Mouse (Mus musculus) layer of hippocampus, postnatal 36 days (tissue): ENCODE measurements at regions not wholly inside any gene's neighbourhood (a gene's known extent, or its start where the extent isn't known, plus 50 kb on each side); places are given as distances from the start of the nearest gene placed in this dataset.
A peak's percentile ranks its signal among the peaks of the same experiment; 100 is the strongest.

Source experiments
- DNase-seq, 2 experiments: peaks; one replicate each; pipeline ENCODE4 v3.0.0; 2022

DNA sequence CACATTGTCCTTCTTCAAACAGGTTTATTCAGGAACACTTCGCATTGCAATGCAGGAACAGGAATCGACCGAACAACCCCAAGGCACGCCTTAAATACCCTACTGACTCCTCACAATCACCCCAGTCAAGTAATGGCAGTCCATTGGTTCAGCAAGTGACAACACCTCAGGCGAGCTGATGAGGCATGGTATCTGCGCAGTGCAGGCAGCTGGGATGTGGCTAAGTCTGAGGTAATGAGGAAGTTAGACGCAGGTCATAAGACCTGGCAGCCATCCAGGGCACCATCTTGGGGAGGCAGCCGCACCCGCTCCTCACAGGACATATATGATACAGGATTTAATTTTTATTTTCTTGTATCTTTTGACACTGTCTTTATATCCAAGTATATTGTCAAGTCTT lies 1251.6 kb downstream of the Basp1 start:
- no peak for DNase-seq

GRCm38 (mm10) chr15:24157700-24158350 lies 1255.7 kb downstream of the Basp1 start:
- DNase-seq: no peak

DNA sequence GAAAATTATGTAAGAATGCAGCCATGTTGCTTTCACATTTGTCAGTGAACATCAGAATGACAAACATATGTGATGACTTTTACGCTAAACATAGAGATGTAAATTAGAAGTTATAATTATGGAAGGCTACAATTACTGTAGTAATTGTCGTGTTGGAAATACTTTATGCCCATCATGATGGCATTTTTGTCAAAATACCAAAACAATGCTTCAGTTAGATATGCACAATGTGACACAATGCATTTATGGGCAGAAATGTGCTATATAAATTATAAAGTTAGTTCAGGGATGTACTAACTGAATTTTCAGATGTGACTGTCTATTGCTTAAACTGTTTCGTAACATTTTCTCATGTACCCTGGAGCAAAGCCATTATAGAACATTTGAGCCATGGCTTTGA lies 1259.3 kb downstream of the Basp1 start:
- DNase-seq: no peak

DNA sequence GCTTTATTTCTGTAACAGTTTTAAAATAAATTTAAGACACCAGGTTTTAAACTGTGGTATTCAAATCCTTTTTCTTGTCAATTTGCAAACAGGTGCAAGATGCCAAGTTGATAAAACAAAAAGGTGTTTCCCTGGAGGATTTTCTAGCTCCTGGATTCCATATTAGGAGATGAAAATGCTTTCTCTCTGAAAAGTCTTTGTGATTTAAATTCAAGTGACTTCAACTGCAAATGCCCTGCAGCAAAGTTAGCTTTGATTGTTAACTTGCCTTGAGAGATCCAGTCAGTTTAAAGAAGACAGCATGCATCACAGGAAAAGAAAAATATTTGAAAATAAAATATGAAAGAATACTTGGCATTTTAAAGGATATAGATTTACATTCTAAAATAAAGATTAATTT lies 1289.3 kb downstream of the Basp1 start:
- no peak for DNase-seq

GRCm38 (mm10) chr15:24086267-24086666 lies 1327.3 kb downstream of the Basp1 start:
- no peak for DNase-seq

DNA sequence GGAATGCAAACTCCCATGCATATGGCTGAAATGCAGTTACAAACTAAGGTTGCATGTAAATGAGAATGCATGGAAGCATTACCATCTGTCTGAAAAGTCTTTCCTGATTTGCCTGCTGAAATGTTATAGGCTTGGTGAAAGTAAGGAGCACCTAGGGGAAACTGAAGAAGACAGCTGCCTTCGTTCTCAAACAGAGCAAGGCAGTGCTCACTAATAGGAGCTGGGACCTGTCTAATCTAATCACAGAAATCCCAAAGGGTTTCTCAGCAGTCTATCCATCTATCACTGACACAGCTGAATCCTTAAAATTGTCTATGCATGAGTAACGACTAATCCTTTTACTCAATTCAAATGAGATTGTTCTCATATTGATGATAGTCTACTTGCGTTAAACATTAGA lies 1360.4 kb downstream of the Basp1 start:
- DNase-seq: no peak

DNA sequence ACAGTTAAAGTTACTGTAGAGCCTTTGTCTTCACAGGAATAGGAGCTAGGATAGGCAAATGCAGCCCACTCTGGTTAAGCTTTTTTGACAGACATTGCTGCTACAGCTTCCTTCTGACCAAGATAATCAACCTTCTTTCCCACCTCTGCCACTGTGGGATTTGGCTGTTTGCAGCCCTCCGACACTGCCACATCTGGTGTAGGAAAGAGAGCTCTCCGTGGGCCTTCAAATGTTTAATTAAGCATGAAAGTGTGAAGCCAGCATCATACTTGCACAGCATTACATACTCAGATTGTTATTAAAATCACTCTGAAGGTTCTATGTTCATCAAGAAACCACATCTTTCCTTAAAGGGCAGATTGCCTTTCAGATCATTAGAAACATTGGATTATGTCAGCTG lies 1372.7 kb downstream of the Basp1 start:
- no peak for DNase-seq

GRCm38 (mm10) chr15:24039174-24039573 lies 1374.4 kb downstream of the Basp1 start:
- DNase-seq: peak; percentile 41 to 44

DNA sequence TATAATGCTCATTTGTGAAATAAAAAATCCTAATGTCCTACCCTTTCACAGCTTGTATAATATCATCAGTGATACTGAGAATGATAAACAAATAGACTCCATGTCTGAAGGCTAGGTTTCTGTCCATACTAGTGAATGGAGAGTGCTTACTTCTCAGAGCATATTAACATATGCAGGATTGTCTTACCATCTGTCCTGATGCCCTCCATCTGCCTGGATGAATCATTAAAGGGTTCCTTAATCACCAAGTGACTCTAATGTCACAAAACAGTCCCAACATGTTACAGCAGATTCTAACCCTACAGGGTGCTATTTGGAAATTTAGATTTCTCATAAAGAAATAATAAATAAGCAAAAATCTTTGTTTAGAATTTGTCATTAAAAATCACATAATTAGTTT lies 1391.4 kb downstream of the Basp1 start:
- DNase-seq: no peak

- no peak for DNase-seq
These were observed 1408.9 kb downstream of the Basp1 start for GRCm38 (mm10) chr15:24004711-24005110.

DNA sequence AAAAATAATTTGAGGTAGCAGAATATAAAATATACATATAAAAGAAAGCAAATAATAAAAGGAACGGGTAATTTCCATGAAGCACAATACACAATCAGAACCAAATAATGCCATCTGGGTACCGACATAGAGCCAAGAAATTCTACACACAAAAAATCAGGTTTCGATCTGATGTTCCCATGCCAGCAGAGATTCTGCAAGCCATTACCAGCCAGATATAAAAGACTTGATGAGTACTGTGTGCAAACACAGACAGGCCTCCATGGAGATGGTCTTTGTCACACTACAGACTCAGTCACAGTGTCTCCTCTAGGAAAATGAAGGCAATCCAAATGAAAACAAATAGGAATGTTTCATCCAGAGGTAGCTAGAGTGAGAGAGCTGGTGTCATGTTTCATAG lies 1430.7 kb downstream of the Cdh18 start:
- DNase-seq: peak in 1 of 2 experiments; percentile 4
